Mouse (Mus musculus) splenic B cell, adult 2 months (primary cell): Measurements from ENCODE around the gene Gm11060.

Source experiments
- DNase-seq: peaks from one replicate; pipeline ENCODE4 v3.0.0-alpha.2; 2011; ENCODE audit warnings: low read depth, low spot score
- H3K27me3 ChIP-seq: 2 replicates; pipeline ENCODE4 v1.6.1; 2012; ENCODE audit warnings: mild to moderate bottlenecking, low read length, moderate library complexity, mixed read lengths; ENCODE audit not compliant: control insufficient read depth, poor library complexity, insufficient read depth, severe bottlenecking
- H3K36me3 ChIP-seq: 2 replicates; pipeline ENCODE4 v1.6.1; 2012; ENCODE audit warnings: mild to moderate bottlenecking, low read length, moderate library complexity, mixed read lengths; ENCODE audit not compliant: control insufficient read depth, poor library complexity, insufficient read depth, severe bottlenecking

The Gm11060 gene

GRCm38 (mm10) chr2:105091718-105092117 lies at the start of gene Gm11060:
TSS of gene Gm11060 (plus strand) at chr2:105092018.
- no peaks in the 10 kb centered on the region for H3K27me3 ChIP-seq
- no peaks in the 10 kb centered on the region for H3K36me3 ChIP-seq
- DNase-seq, result no peak

DNA sequence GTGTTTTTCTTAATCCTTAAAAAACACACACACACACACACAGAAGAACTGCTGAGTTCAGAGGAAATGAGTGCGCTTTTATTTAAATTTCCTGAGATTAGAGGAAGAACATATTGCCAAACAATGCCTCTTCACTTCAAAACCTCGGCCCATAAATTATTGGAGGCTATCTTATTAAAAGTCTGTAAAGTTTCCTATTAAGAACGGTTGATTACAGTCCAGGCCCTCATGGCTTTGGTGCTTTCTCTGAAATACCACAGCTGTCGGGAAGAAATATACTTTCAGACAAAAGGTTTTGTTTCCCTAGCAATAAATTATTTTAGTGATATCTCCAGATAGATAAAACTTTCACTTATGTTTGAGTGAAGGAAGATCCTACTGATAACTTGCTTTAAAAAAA lies 48.7 kb upstream of the Gm11060 start:
- Histone ChIP-seq H3K27me3 (no peaks in the 10 kb centered on the region), H3K36me3 (no peaks in the 10 kb centered on the region)
- DNase-seq, result no peak

DNA sequence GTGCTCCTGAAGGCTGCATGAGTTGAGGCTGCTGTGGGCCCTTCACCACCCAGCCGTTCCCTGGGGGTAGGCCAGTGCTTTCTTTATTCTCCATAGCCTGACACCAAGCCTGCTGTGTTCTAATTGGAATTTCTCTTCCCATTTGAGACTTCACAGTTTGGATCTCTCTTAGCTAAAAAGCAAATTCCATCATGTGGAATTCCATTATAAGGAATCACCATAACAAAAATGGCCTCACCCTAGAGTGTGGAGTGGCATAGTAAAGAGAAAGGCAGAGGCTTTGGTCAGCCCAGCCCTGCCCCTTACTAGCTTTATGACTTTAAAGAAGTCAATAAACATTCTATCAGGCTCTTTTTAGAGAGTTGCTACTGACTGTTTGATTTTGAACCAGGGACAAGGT lies 43.5 kb upstream of the Gm11060 start:
- H3K36me3 ChIP-seq, result no peaks in the 10 kb centered on the region
- no peak for DNase-seq
- no peaks in the 10 kb centered on the region for H3K27me3 ChIP-seq

DNA sequence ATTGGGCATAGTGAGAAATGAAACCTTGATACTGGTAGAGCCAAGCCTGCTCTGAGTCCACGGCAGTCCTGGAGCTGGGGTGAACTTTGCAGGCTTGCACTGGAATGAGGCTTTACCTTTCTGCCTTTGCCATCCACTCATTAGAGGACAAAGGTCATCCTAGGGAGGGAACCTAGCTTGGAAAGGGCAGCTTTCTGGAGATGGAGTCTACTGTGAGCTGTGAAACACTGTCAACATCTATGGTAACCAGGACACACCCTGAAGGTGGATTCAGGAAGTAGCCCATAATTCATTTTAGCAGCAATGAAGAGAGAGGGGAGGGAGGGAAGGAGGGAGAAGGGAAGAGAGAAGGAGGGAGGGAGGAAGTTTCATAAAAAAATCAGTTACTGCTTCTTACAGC lies 36.3 kb upstream of the Gm11060 start:
- no peak for DNase-seq
- Histone ChIP-seq H3K36me3 (no peaks in the 10 kb centered on the region), H3K27me3 (no peaks in the 10 kb centered on the region)

DNA sequence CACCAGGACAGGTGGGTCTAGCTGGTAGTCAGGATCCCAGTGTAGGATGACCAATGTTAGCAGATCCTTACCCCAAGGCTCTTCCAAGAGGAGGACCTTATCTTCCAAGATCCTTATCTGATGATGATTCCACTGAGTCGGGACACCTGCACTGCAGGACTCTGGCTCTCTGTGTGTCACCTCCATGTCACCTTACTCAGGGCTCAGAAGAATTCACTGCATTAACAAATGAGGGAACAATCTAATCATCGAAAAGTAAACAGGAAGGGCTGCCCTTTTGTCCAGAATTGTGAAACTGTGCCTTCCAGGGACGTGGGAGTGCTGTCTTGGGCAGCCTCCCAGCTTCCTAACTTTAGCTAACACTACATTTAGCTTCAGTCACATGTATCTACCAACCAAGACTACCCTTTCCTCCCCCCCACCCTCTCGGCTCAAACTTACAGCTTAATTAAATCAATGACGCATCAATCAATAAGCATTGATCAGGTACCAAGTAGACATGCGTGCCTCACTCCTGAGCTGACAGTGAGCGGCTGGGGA lies 33.2 kb upstream of the Gm11060 start:
- Histone ChIP-seq H3K36me3 (no peaks in the 10 kb centered on the region), H3K27me3 (no peaks in the 10 kb centered on the region)
- DNase-seq, result no peak

GRCm38 (mm10) chr2:105062741-105063372 lies 29.0 kb upstream of the Gm11060 start:
- DNase-seq, result peak; percentile 42
- Histone ChIP-seq H3K36me3 (no peaks in the 10 kb centered on the region), H3K27me3 (no peaks in the 10 kb centered on the region)

DNA sequence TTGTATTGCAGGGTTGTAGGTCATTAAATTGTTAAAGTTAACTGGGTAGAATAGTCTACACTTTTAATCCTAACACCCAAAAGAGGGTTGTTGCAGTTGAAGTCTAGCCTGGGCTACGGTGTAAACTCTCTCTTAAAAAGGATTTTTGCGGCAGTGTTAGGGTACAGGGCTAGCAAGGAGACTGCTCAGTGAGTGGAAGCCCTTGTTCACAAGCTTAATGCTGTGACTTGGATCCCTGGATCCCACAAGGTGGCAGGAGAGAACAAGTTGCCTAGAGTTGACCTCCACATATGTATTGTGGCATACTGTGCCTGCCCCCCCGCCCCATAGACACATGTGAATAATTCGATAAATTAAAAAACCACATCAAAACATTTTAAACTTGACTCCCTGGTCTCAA lies 19.3 kb upstream of the Gm11060 start:
- Histone ChIP-seq H3K27me3 (no peaks in the 10 kb centered on the region; the same call in 1 of the 2 replicates), H3K36me3 (no peaks in the 10 kb centered on the region)
- no peak for DNase-seq

GRCm38 (mm10) chr2:105074196-105074595 lies 17.6 kb upstream of the Gm11060 start:
- Histone ChIP-seq H3K27me3 (no peaks in the 10 kb centered on the region; the same call in 1 of the 2 replicates), H3K36me3 (no peaks in the 10 kb centered on the region)
- no peak for DNase-seq

DNA sequence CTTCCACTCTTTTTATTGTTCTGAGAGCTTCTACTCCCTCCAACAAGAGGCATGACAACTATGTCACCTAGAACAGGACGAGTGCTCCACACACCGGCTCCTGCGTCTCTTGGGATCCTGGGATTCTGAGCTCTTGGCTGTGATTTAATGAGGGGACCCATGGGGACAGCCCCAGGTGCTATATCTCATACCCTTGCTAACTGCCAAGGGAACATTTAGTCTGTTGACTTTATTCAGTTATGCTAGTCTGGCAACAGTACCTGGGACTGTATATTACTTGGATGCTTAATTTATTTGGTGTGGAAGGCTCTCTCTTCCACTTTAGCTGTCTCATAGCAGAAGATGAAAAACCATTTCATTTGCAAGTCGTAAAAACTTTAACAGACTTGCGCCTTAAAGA lies 16.0 kb upstream of the Gm11060 start:
- Histone ChIP-seq H3K36me3 (no peaks in the 10 kb centered on the region), H3K27me3 (no peaks in the 10 kb centered on the region; the same call in 1 of the 2 replicates)
- DNase-seq, result no peak

DNA sequence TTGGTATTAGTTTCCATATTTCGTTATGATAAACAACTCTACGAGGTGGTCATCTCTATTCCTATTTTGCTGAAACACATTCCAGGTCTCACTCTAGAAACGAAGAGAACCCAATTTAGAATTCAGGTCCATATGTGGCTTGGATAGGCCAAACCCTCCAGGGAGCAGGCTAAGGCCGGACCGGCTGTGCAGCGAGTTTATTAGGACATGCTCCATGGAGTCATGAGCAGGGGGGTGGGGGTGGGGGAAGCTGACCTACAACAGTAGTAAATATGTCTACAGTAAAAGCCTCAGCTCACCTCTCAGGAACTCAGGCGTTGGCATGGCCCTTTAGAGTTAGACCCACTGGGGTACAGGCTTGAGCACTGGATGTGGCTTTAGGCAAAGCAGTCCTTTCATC lies 14.7 kb upstream of the Gm11060 start:
- Histone ChIP-seq H3K27me3 (no peaks in the 10 kb centered on the region; the same call in 1 of the 2 replicates), H3K36me3 (no peaks in the 10 kb centered on the region)
- DNase-seq, result no peak

DNA sequence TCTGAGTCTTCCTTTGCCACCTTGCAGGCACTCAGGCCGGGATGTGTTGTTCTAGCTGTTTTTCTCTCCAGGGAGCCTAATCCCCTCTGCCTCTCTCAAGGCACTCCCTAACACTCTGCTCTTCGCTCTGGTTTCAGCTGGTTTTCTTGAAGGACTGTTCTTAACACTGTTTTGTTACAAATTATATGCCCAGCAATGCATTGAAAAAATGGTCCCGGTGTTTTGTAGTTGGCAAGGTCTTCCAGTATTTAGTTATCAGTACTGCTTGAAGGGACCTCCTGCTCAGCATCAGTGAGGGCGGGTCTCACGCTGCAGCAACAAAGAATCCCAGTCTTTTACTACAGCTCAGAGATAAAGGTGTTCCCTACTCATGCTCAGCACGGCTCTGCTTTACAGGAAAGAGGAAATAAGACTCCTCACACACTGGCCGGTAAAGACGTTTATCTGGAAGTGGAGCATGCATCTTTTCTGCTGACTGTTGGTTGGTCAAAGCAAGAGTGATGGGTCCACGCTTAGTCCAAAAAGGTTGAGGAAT lies 9.5 kb upstream of the Gm11060 start:
- Histone ChIP-seq H3K27me3 (no peaks in the 10 kb centered on the region), H3K36me3 (no peaks in the 10 kb centered on the region)
- DNase-seq, result no peak

- H3K36me3 ChIP-seq, result no peaks in the 10 kb centered on the region
- no peak for DNase-seq
- H3K27me3 ChIP-seq, result no peaks in the 10 kb centered on the region
Measured at GRCm38 (mm10) chr2:105084035-105084434, 7.8 kb upstream of the Gm11060 start.

DNA sequence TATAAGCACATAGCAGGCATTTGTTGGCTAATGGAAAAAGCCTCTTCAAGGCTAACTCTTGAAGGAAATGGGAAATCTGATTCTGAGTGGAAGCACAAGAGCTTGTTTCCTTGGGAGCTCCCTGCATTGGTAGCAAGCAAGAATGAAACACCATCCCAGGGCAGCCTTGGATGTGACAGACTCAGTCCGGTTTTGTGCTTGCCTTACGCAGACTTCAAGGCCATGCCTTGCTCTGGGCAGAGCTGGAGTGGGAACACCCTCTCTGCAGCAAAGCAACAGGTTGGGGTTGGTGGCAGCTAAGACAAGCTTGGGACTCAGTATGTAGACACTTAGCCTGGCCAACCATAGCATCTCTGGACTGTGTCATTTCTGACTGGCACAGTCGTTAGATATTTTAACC lies 5.7 kb upstream of the Gm11060 start:
- no peaks in the 10 kb centered on the region for H3K36me3 ChIP-seq
- DNase-seq, result no peak
- H3K27me3 ChIP-seq, result no peaks in the 10 kb centered on the region

- H3K36me3 ChIP-seq, result no peaks in the 10 kb centered on the region
- H3K27me3 ChIP-seq, result no peaks in the 10 kb centered on the region
- no peak for DNase-seq
Measured at GRCm38 (mm10) chr2:105088005-105088404, 3.8 kb upstream of the Gm11060 start.

DNA sequence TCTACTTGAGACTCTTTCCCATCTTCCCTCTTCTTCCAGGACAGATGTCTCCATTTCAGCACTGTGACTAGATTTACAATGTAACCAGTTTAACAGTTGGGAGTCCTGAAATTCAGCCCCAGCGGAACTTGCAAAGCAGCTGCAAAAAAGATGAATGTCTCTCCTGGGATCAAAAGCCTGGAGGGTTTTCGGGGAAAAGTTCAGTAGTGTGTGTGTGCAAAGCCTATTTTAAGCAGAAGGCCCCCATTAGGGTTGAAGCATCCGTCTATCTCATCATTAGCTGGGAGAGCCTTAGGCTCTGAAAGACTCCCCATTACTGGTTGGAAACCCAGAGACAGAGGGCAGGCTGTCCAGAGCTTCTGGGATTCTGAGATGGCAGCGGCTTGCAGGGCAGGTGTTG lies 2.7 kb upstream of the Gm11060 start:
- no peak for DNase-seq
- no peaks in the 10 kb centered on the region for H3K27me3 ChIP-seq
- H3K36me3 ChIP-seq, result no peaks in the 10 kb centered on the region
